Mouse (Mus musculus): ENCODE measurements around the gene Abhd17b. TPM values are rescaled to one million over a fixed set of nuclear protein-coding genes. Genes with fewer than 3 reads are reported as not detected.
A peak's percentile ranks its signal among the peaks of the same experiment; 100 is the strongest.

The Abhd17b gene
- polyA plus RNA-seq, 1 experiment from 2014 or later = 38.3 TPM

GRCm38 (mm10) chr19:21652285-21653171 lies 457 bp upstream of the Abhd17b start, which contains the start of gene 1110059E24Rik:
1110059E24Rik (minus strand) TSS chr19:21652976.
- no peak for TF ChIP-seq CTCF (IDR thresholded peaks at IDR 0.05; ENCODE audit: low read depth)
- Histone ChIP-seq H3K4me2 (peak within 1 kb of the TSS; percentile 84), H3K27ac (ENCODE audit: low read depth) (peak within 1 kb of the TSS; percentile 98), H3K4me3 (ENCODE audit: low read depth, low read length) (peak within 1 kb of the TSS; percentile 86), H3K9ac (peak within 1 kb of the TSS; percentile 86), H3K4me1 (ENCODE audit: insufficient read depth) (0 out of 2 replicates have a peak, but pooled peaks cover 6% of the 10 kb centered on the region), H3K9me3 (ENCODE audit: low read depth, low read length) (no peaks in the 10 kb centered on the region), H3K36me3 (ENCODE audit: insufficient read depth) (no peaks in the 10 kb centered on the region), H3K27me3 (ENCODE audit: insufficient read depth, low read length) (no peaks in the 10 kb centered on the region)
- WGBS = 4% methylated on average over 51 of the region's 52 CpGs
- peak; percentile 97 for DNase-seq
- peak; percentile 99 for ATAC-seq (ENCODE audit: insufficient read depth)

- no peak for DNase-seq
- 58% methylated on average over 7 of the region's 7 CpGs for WGBS
- Histone ChIP-seq H3K4me3 (ENCODE audit: low read depth, low read length) (peak overlapping the region; percentile 86), H3K27ac (ENCODE audit: low read depth) (no peak overlapping the region), H3K9ac (no peak overlapping the region; the same call in 1 of the 2 replicates), H3K4me1 (ENCODE audit: insufficient read depth) (0 out of 2 replicates have a peak, but pooled peaks cover 6% of the 10 kb centered on the region), H3K27me3 (ENCODE audit: insufficient read depth, low read length) (no peaks in the 10 kb centered on the region), H3K9me3 (ENCODE audit: low read depth, low read length) (no peaks in the 10 kb centered on the region), H3K4me2 (peak overlapping the region; percentile 84), H3K36me3 (ENCODE audit: insufficient read depth) (no peaks in the 10 kb centered on the region)
- no peak for TF ChIP-seq CTCF (IDR thresholded peaks at IDR 0.05; ENCODE audit: low read depth)
- no peak for ATAC-seq (ENCODE audit: insufficient read depth)
Measured at GRCm38 (mm10) chr19:21654788-21655187, 1.8 kb downstream of the Abhd17b start.

GRCm38 (mm10) chr19:21660734-21661133 lies 7.7 kb downstream of the Abhd17b start:
- H3K36me3 ChIP-seq (ENCODE audit: insufficient read depth) = no peaks in the 10 kb centered on the region
- no peak for TF ChIP-seq CTCF (IDR thresholded peaks at IDR 0.05; ENCODE audit: low read depth)

GRCm38 (mm10) chr19:21663756-21664456 lies 10.9 kb downstream of the Abhd17b start:
- Histone ChIP-seq H3K4me1 (ENCODE audit: insufficient read depth) (no peaks in the 10 kb centered on the region), H3K27ac (ENCODE audit: low read depth) (no peak overlapping the region), H3K4me2 (no peak overlapping the region), H3K9ac (no peak overlapping the region), H3K4me3 (ENCODE audit: low read depth, low read length) (no peak overlapping the region), H3K27me3 (ENCODE audit: insufficient read depth, low read length) (no peaks in the 10 kb centered on the region), H3K9me3 (ENCODE audit: low read depth, low read length) (no peaks in the 10 kb centered on the region), H3K36me3 (ENCODE audit: insufficient read depth) (no peaks in the 10 kb centered on the region)
- ATAC-seq (ENCODE audit: insufficient read depth) (no peak), DNase-seq (peak; percentile 44)
- TF ChIP-seq CTCF (IDR thresholded peaks at IDR 0.05; ENCODE audit: low read depth) = no peak
- WGBS = 55% methylated on average over 4 of the region's 4 CpGs

More at GRCm38 (mm10) chr19:21660734-21661133, 7.7 kb downstream of the Abhd17b start:
- Histone ChIP-seq H3K27ac (ENCODE audit: low read depth) (no peak overlapping the region), H3K4me1 (ENCODE audit: insufficient read depth) (no peaks in the 10 kb centered on the region), H3K4me2 (no peak overlapping the region), H3K4me3 (ENCODE audit: low read depth, low read length) (no peak overlapping the region), H3K27me3 (ENCODE audit: insufficient read depth, low read length) (no peaks in the 10 kb centered on the region), H3K9ac (no peak overlapping the region), H3K9me3 (ENCODE audit: low read depth, low read length) (no peaks in the 10 kb centered on the region)
- no peak for DNase-seq
- no peak for ATAC-seq (ENCODE audit: insufficient read depth)
- 79% methylated on average over 1 of the region's 1 CpGs for WGBS

- Histone ChIP-seq H3K9me3 (ENCODE audit: low read depth, low read length) (no peaks in the 10 kb centered on the region), H3K27me3 (ENCODE audit: insufficient read depth, low read length) (no peaks in the 10 kb centered on the region), H3K4me3 (ENCODE audit: low read depth, low read length) (no peak overlapping the region), H3K27ac (ENCODE audit: low read depth) (no peak overlapping the region), H3K4me2 (no peak overlapping the region), H3K4me1 (ENCODE audit: insufficient read depth) (no peaks in the 10 kb centered on the region), H3K9ac (no peak overlapping the region), H3K36me3 (ENCODE audit: insufficient read depth) (no peaks in the 10 kb centered on the region)
- DNase-seq = no peak
- TF ChIP-seq CTCF (IDR thresholded peaks at IDR 0.05; ENCODE audit: low read depth) = no peak
- WGBS = 95% methylated on average over 4 of the region's 4 CpGs
- no peak for ATAC-seq (ENCODE audit: insufficient read depth)
Measured at GRCm38 (mm10) chr19:21669650-21670049, 16.7 kb downstream of the Abhd17b start.

GRCm38 (mm10) chr19:21674354-21675096 lies 21.5 kb downstream of the Abhd17b start:
- TF ChIP-seq CTCF (IDR thresholded peaks at IDR 0.05; ENCODE audit: low read depth) = no peak

More at GRCm38 (mm10) chr19:21674354-21675096, 21.5 kb downstream of the Abhd17b start:
- no peak overlapping the region for H3K4me3 ChIP-seq (ENCODE audit: low read depth, low read length)
- no peaks in the 10 kb centered on the region for H3K9me3 ChIP-seq (ENCODE audit: low read depth, low read length)
- H3K4me2 ChIP-seq = no peak overlapping the region
- no peak for ATAC-seq (ENCODE audit: insufficient read depth)
- no peaks in the 10 kb centered on the region for H3K27me3 ChIP-seq (ENCODE audit: insufficient read depth, low read length)
- no peaks in the 10 kb centered on the region for H3K4me1 ChIP-seq (ENCODE audit: insufficient read depth)
- no peaks in the 10 kb centered on the region for H3K36me3 ChIP-seq (ENCODE audit: insufficient read depth)
- no peak for DNase-seq
- H3K27ac ChIP-seq (ENCODE audit: low read depth) = no peak overlapping the region
- no peak overlapping the region for H3K9ac ChIP-seq
- 95% methylated on average over 17 of the region's 17 CpGs for WGBS

Data from lung, embryonic 14.5 days (tissue).